Mouse (Mus musculus) c-Kit-positive CD71-negative TER-119-negative erythroid progenitor cells, embryonic 14.5 days (primary cell): ENCODE measurements around the gene Slit3.

ENCODE experiments used
- DNase-seq: peaks from one replicate; pipeline ENCODE4 v3.0.0-alpha.2; 2013; ENCODE audit warnings: low read depth

The Slit3 gene

GRCm38 (mm10) chr11:35587174-35587959 lies 466.3 kb downstream of the Slit3 start:
- no peak for DNase-seq

- DNase-seq, result no peak
Measured at GRCm38 (mm10) chr11:35589892-35590291, 468.9 kb downstream of the Slit3 start.

GRCm38 (mm10) chr11:35593146-35594034 lies 472.4 kb downstream of the Slit3 start:
- DNase-seq, result no peak

- DNase-seq, result no peak
Measured at GRCm38 (mm10) chr11:35596064-35596463, 475.0 kb downstream of the Slit3 start.

GRCm38 (mm10) chr11:35597882-35598281 lies 476.9 kb downstream of the Slit3 start:
- DNase-seq, result no peak

GRCm38 (mm10) chr11:35598732-35599131 lies 477.7 kb downstream of the Slit3 start:
- no peak for DNase-seq

GRCm38 (mm10) chr11:35601652-35602240 lies 480.7 kb downstream of the Slit3 start:
- no peak for DNase-seq

GRCm38 (mm10) chr11:35602586-35602985 lies 481.6 kb downstream of the Slit3 start:
- no peak for DNase-seq

- no peak for DNase-seq
Measured at GRCm38 (mm10) chr11:35603946-35604345, 482.9 kb downstream of the Slit3 start.

GRCm38 (mm10) chr11:35604848-35605790 lies 484.1 kb downstream of the Slit3 start:
- no peak for DNase-seq

GRCm38 (mm10) chr11:35607191-35607590 lies 486.2 kb downstream of the Slit3 start:
- no peak for DNase-seq

GRCm38 (mm10) chr11:35608794-35609193 lies 487.8 kb downstream of the Slit3 start:
- DNase-seq, result no peak

- DNase-seq, result no peak
Measured at GRCm38 (mm10) chr11:35612262-35612896, 491.4 kb downstream of the Slit3 start.

- DNase-seq, result no peak
Measured at GRCm38 (mm10) chr11:35614530-35614929, 493.5 kb downstream of the Slit3 start.

GRCm38 (mm10) chr11:35619421-35619820 lies 498.4 kb downstream of the Slit3 start:
- no peak for DNase-seq

GRCm38 (mm10) chr11:35622736-35623135 lies 501.7 kb downstream of the Slit3 start:
- DNase-seq, result no peak

- DNase-seq, result no peak
Measured at GRCm38 (mm10) chr11:35624515-35625270, 503.7 kb downstream of the Slit3 start.

GRCm38 (mm10) chr11:35625576-35625975 lies 504.6 kb downstream of the Slit3 start:
- no peak for DNase-seq

- DNase-seq, result no peak
Measured at GRCm38 (mm10) chr11:35626161-35626885, 505.3 kb downstream of the Slit3 start.

GRCm38 (mm10) chr11:35627815-35628214 lies 506.8 kb downstream of the Slit3 start:
- no peak for DNase-seq
